Mouse (Mus musculus) forebrain, postnatal 0 days (tissue): ENCODE measurements around the gene Zfp143. TPM values are rescaled to one million over a fixed set of nuclear protein-coding genes. Genes with fewer than 3 reads are reported as not detected.
"Not testable (repeated sequence)": the region's sequence is repeated elsewhere in the genome, so short reads cannot be mapped to it uniquely, and the experiment has no call there.

Source experiments
- ATAC-seq: fragments of 200-750 bp; cut with Nextera tagmentation; 2 replicates; pipeline ENCODE4 v1.8.0; 2017; ENCODE audit warnings: mild to moderate bottlenecking, moderate library complexity
- DNase-seq: peaks from one replicate; pipeline ENCODE4 v3.0.0-alpha.2; 2015
- H3K27ac ChIP-seq: fragments of 300-500 bp; sonication (generic); 2 replicates; pipeline ENCODE4 v1.5.1; 2014; ENCODE audit warnings: low read depth, mild to moderate bottlenecking, antibody characterized with exemption, low read length, moderate library complexity, mixed read lengths
- H3K27me3 ChIP-seq: fragments of 300-500 bp; sonication (generic); 2 replicates; pipeline ENCODE4 v1.6.1; 2014; ENCODE audit warnings: mild to moderate bottlenecking, low read length, mixed read lengths; ENCODE audit not compliant: insufficient read depth
- H3K36me3 ChIP-seq: fragments of 300-500 bp; sonication (generic); 2 replicates; pipeline ENCODE4 v1.6.1; 2014; ENCODE audit warnings: mild to moderate bottlenecking, moderate library complexity; ENCODE audit not compliant: insufficient read depth
- H3K4me1 ChIP-seq: fragments of 300-500 bp; sonication (generic); 2 replicates; pipeline ENCODE4 v1.6.1; 2014; ENCODE audit warnings: antibody characterized with exemption; ENCODE audit not compliant: insufficient read depth
- H3K4me2 ChIP-seq: fragments of 300-500 bp; sonication (generic); 2 replicates; pipeline ENCODE4 v1.6.1; 2014; ENCODE audit warnings: low read depth, mild to moderate bottlenecking, moderate library complexity
- H3K4me3 ChIP-seq: fragments of 300-500 bp; sonication (generic); 2 replicates; pipeline ENCODE4 v1.5.1; 2014; ENCODE audit warnings: low read depth, low read length, mixed read lengths
- H3K9ac ChIP-seq: fragments of 300-500 bp; sonication (generic); 2 replicates; pipeline ENCODE4 v1.6.1; 2014; ENCODE audit warnings: mild to moderate bottlenecking
- H3K9me3 ChIP-seq: fragments of 300-500 bp; sonication (generic); 2 replicates; pipeline ENCODE4 v1.6.1; 2016; ENCODE audit warnings: low read length
- CTCF ChIP-seq: sonication (generic); IDR thresholded peaks from 2 replicates; pipeline ENCODE4 v1.5.1; 2016; ENCODE audit warnings: antibody characterized with exemption, control low read depth, low read depth
- WGBS: fragments of 180-500 bp; shearing (Covaris S2); extraction: QIAGEN DNeasy Blood & Tissue Kit; methylation state at CpG from one replicate; pipeline ENCODE4 v1.1.7; 2014; 5-methylcytosine and 5-hydroxymethylcytosine counted together
- polyA plus RNA-seq: library from polyadenylated mRNA; unstranded; fragments of >200 nt; fragmentation: Nextera tagmentation; extraction: Ambion mirVana; gene quantifications from 2 replicates; pipeline ENCODE4 v1.2.1, GENCODE M21; 2015
- total RNA-seq: library from RNA; depleted of rRNA; stranded (reverse); fragments of >200 nt; gene quantifications from 2 replicates; pipeline ENCODE4 v1.2.3, GENCODE M21; 2014

The Zfp143 gene
- total and polyA plus RNA-seq, 2 experiments from 2014 or later = 6.7 to 12.2 TPM

GRCm38 (mm10) chr7:110026594-110026993 lies 34.4 kb upstream of the Zfp143 start:
- ATAC-seq (no peak), DNase-seq (no peak)
- Histone ChIP-seq H3K4me2 (no peak overlapping the region), H3K9me3 (no peaks in the 10 kb centered on the region), H3K27ac (no peak overlapping the region), H3K9ac (no peak overlapping the region), H3K4me3 (no peak overlapping the region), H3K4me1 (no peaks in the 10 kb centered on the region), H3K36me3 (peaks cover 15% of the 10 kb centered on the region), H3K27me3 (no peaks in the 10 kb centered on the region)
- TF ChIP-seq CTCF = no peak
- 84% methylated on average over 2 of the region's 2 CpGs for WGBS

GRCm38 (mm10) chr7:110028826-110029225 lies 32.2 kb upstream of the Zfp143 start:
- ATAC-seq (peak; percentile 40; the same call in 1 of the 2 replicates), DNase-seq (peak; percentile 6)
- H3K4me3 ChIP-seq = no peak overlapping the region
- peaks cover 25% of the 10 kb centered on the region for H3K36me3 ChIP-seq
- no peak overlapping the region for H3K9ac ChIP-seq
- H3K27me3 ChIP-seq = no peaks in the 10 kb centered on the region
- no peaks in the 10 kb centered on the region for H3K4me1 ChIP-seq
- no peak overlapping the region for H3K27ac ChIP-seq
- H3K9me3 ChIP-seq = no peaks in the 10 kb centered on the region
- WGBS = 56% methylated on average over 1 of the region's 1 CpGs
- no peak overlapping the region for H3K4me2 ChIP-seq
- TF ChIP-seq CTCF = no peak

GRCm38 (mm10) chr7:110030342-110030741 lies 30.7 kb upstream of the Zfp143 start:
- TF ChIP-seq CTCF = no peak
- H3K27ac ChIP-seq = no peak overlapping the region

GRCm38 (mm10) chr7:110057723-110058122 lies 3.3 kb upstream of the Zfp143 start:
- not testable (repeated sequence) for H3K27ac ChIP-seq, H3K27me3 ChIP-seq, H3K4me3 ChIP-seq, H3K9me3 ChIP-seq, H3K4me2 ChIP-seq, DNase-seq, ATAC-seq, H3K9ac ChIP-seq
- Histone ChIP-seq H3K4me1 (peaks cover 12% of the 10 kb centered on the region), H3K36me3 (peaks cover 19% of the 10 kb centered on the region)
- 93% methylated on average over 2 of the region's 2 CpGs for WGBS

More at GRCm38 (mm10) chr7:110030342-110030741, 30.7 kb upstream of the Zfp143 start:
- Histone ChIP-seq H3K27me3 (no peaks in the 10 kb centered on the region), H3K9me3 (no peaks in the 10 kb centered on the region), H3K4me1 (no peaks in the 10 kb centered on the region), H3K4me2 (no peak overlapping the region), H3K36me3 (peaks cover 30% of the 10 kb centered on the region), H3K4me3 (no peak overlapping the region), H3K9ac (no peak overlapping the region)
- DNase-seq = no peak
- ATAC-seq = no peak
- WGBS = 61% methylated on average over 3 of the region's 3 CpGs

GRCm38 (mm10) chr7:110059092-110059785 lies 1.8 kb upstream of the Zfp143 start:
- WGBS = 82% methylated on average over 12 of the region's 12 CpGs
- Histone ChIP-seq H3K36me3 (peaks cover 7% of the 10 kb centered on the region; the same call in 1 of the 2 replicates), H3K4me1 (peaks cover 18% of the 10 kb centered on the region), H3K9ac (no peak overlapping the region), H3K4me2 (no peak overlapping the region), H3K9me3 (no peaks in the 10 kb centered on the region), H3K27me3 (no peaks in the 10 kb centered on the region), H3K4me3 (no peak overlapping the region), H3K27ac (no peak overlapping the region)
- ATAC-seq (no peak), DNase-seq (peak; percentile 40)
- TF ChIP-seq CTCF = peak; percentile 59

- peaks cover 18% of the 10 kb centered on the region for H3K4me1 ChIP-seq
- peak overlapping the region; percentile 95 for H3K4me3 ChIP-seq
- no peaks in the 10 kb centered on the region for H3K9me3 ChIP-seq
- peak overlapping the region; percentile 100 for H3K27ac ChIP-seq
- TF ChIP-seq CTCF = no peak
- peak overlapping the region; percentile 100 for H3K9ac ChIP-seq
- 0 out of 2 replicates have a peak, but pooled peaks cover under 1% of the 10 kb centered on the region for H3K36me3 ChIP-seq
- no peak for DNase-seq
- no peak for ATAC-seq
- 17% methylated on average over 5 of the region's 5 CpGs for WGBS
- no peaks in the 10 kb centered on the region for H3K27me3 ChIP-seq
- H3K4me2 ChIP-seq = peak overlapping the region; percentile 72
Measured at GRCm38 (mm10) chr7:110060106-110060668, 830 bp upstream of the Zfp143 start.

GRCm38 (mm10) chr7:110060669-110061198 lies 283 bp upstream of the Zfp143 start:
- ATAC-seq = peak; percentile 12

More at GRCm38 (mm10) chr7:110060669-110061198, 283 bp upstream of the Zfp143 start:
- peak overlapping the region; percentile 95 for H3K4me3 ChIP-seq
- under 1% methylated on average over 26 of the region's 26 CpGs for WGBS
- H3K9me3 ChIP-seq = no peaks in the 10 kb centered on the region
- H3K27ac ChIP-seq = peak overlapping the region; percentile 100
- H3K4me2 ChIP-seq = peak overlapping the region; percentile 72
- no peaks in the 10 kb centered on the region for H3K27me3 ChIP-seq
- H3K9ac ChIP-seq = peak overlapping the region; percentile 100
- no peak for DNase-seq
- peaks cover 18% of the 10 kb centered on the region for H3K4me1 ChIP-seq
- H3K36me3 ChIP-seq = no peaks in the 10 kb centered on the region
- TF ChIP-seq CTCF = no peak; the same call in 1 of the 2 replicates
